Mouse (Mus musculus): ENCODE data around the gene Ccdc191.

- TF ChIP-seq POLR2A (IDR thresholded peaks at IDR 0.05; ENCODE audit: borderline replicate concordance, control insufficient read depth, low read depth, low read length): no peak
- no peak for TF ChIP-seq CTCF (IDR thresholded peaks at IDR 0.05; ENCODE audit: control insufficient read depth, insufficient read depth, low read length)
Observed at GRCm38 (mm10) chr16:43879769-43880168, 9.8 kb upstream of the Ccdc191 start.

Data from bone marrow, adult 2 months (tissue).